Mouse (Mus musculus): ENCODE measurements around the gene Ceacam16. TPM values are rescaled to one million over a fixed set of nuclear protein-coding genes. Genes with fewer than 3 reads are reported as not detected.
A peak's percentile ranks its signal among the peaks of the same experiment; 100 is the strongest.

Gene Ceacam16
- polyA plus RNA-seq, 1 experiment from 2014 or later, result not detected

GRCm38 (mm10) chr7:19840936-19841335 lies 20.2 kb downstream of the Ceacam16 start:
- ATAC-seq, result no peak
- H3K4me3 ChIP-seq, result no peak overlapping the region
- no peaks in the 10 kb centered on the region for H3K36me3 ChIP-seq (ENCODE audit: poor library complexity, severe bottlenecking)
- peaks cover 20% of the 10 kb centered on the region for H3K27me3 ChIP-seq
- 88% methylated on average over 3 of the region's 3 CpGs for WGBS
- no peaks in the 10 kb centered on the region for H3K4me1 ChIP-seq
- H3K9me3 ChIP-seq (replicated peaks), result no peaks in the 10 kb centered on the region
- H3K9ac ChIP-seq, result no peak overlapping the region
- no peak overlapping the region for H3K27ac ChIP-seq
- no peak overlapping the region for H3K4me2 ChIP-seq

DNA sequence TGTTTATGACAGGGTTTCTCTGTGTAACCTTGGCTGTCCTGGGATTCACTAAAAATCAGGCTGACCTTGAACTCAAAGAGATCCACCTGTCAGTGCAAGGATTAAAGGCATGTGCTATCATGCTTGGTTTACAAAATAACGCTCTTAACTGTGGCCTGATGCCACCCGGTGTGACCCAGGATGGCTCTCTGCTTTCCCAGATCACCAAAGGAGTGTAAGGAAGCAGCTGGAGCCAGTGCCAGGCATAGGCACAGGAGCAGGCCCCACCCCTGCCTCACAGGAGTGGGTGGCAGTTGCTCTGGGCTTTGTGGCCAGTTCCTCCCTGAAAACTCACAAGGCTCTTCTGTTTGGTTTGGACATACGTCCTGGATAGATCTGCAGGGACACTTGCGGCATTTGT lies 20.7 kb downstream of the Ceacam16 start:
- Histone ChIP-seq H3K4me1 (no peaks in the 10 kb centered on the region), H3K36me3 (ENCODE audit: poor library complexity, severe bottlenecking) (no peaks in the 10 kb centered on the region), H3K27ac (no peak overlapping the region), H3K27me3 (peaks cover 20% of the 10 kb centered on the region), H3K9me3 (replicated peaks) (no peaks in the 10 kb centered on the region), H3K4me2 (no peak overlapping the region), H3K4me3 (no peak overlapping the region), H3K9ac (no peak overlapping the region)
- WGBS, result 86% methylated on average over 4 of the region's 4 CpGs
- ATAC-seq, result no peak

DNA sequence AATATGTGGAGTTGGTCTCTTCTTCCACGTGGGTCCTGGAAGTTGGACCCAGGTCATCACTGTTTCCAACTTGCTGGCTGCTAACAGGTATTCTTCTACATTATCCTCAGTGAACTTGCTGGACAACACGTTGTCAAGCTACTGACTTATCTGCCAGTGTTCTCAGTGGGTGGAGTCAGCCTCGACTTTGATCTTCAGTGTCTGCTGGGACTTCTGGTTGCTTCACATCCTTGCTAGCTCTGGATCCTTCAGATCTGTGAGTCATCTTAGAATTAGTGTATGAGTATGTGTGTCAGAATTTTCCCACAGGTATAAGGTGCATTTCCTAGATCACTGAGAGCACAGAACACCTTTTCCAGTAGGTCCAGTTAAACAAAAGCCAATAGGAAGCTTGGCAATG lies 24.3 kb downstream of the Ceacam16 start:
- H3K4me1 ChIP-seq, result no peaks in the 10 kb centered on the region
- WGBS, result 64% methylated on average over 3 of the region's 3 CpGs
- no peaks in the 10 kb centered on the region for H3K36me3 ChIP-seq (ENCODE audit: poor library complexity, severe bottlenecking)
- H3K9ac ChIP-seq, result no peak overlapping the region
- H3K27ac ChIP-seq, result no peak overlapping the region
- no peak overlapping the region for H3K4me3 ChIP-seq
- no peaks in the 10 kb centered on the region for H3K9me3 ChIP-seq (replicated peaks)
- H3K4me2 ChIP-seq, result no peak overlapping the region
- ATAC-seq, result no peak
- H3K27me3 ChIP-seq, result peaks cover 2% of the 10 kb centered on the region; the same call in 1 of the 2 replicates

GRCm38 (mm10) chr7:19834055-19834454 lies 27.0 kb downstream of the Ceacam16 start:
- ATAC-seq, result no peak
- Histone ChIP-seq H3K9ac (no peak overlapping the region), H3K4me2 (no peak overlapping the region), H3K27ac (no peak overlapping the region), H3K4me1 (no peaks in the 10 kb centered on the region), H3K9me3 (replicated peaks) (no peaks in the 10 kb centered on the region), H3K36me3 (ENCODE audit: poor library complexity, severe bottlenecking) (no peaks in the 10 kb centered on the region), H3K4me3 (no peak overlapping the region), H3K27me3 (peaks cover 6% of the 10 kb centered on the region; the same call in 1 of the 2 replicates)
- WGBS, result 64% methylated on average over 3 of the region's 3 CpGs

GRCm38 (mm10) chr7:19831837-19832236 lies 29.3 kb downstream of the Ceacam16 start:
- Histone ChIP-seq H3K36me3 (ENCODE audit: poor library complexity, severe bottlenecking) (no peaks in the 10 kb centered on the region), H3K4me1 (no peaks in the 10 kb centered on the region), H3K27me3 (peaks cover 6% of the 10 kb centered on the region; the same call in 1 of the 2 replicates), H3K4me2 (no peak overlapping the region), H3K9ac (no peak overlapping the region), H3K4me3 (no peak overlapping the region), H3K9me3 (replicated peaks) (no peaks in the 10 kb centered on the region), H3K27ac (no peak overlapping the region)
- 52% methylated on average over 9 of the region's 9 CpGs for WGBS
- no peak for ATAC-seq

DNA sequence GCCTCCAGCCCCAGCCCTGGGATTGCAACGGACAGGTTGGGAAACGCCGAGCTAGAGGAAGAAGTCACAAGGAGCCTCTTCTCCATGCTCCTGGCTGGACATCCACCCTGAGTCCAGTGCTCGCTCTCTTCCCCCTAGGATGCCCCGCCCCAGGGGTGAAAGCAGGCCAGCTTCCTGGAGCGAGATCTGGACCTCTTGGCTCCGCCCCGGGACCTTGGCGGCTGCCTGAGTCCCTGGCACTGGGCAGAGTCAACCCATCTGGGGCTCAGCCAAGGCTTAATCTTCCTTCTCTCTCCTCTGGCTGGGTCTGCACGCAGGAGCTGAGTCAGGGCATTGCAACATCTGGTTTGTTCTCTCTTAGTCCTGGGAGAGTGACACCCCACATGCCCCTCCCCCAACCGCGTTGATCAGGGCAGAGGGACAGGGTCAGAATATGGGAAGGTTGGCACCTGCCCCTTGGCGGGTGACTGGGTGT lies 30.4 kb downstream of the Ceacam16 start:
- Histone ChIP-seq H3K4me2 (no peak overlapping the region), H3K27me3 (peaks cover 6% of the 10 kb centered on the region; the same call in 1 of the 2 replicates), H3K36me3 (ENCODE audit: poor library complexity, severe bottlenecking) (no peaks in the 10 kb centered on the region), H3K27ac (no peak overlapping the region), H3K4me1 (no peaks in the 10 kb centered on the region), H3K4me3 (no peak overlapping the region), H3K9me3 (replicated peaks) (no peaks in the 10 kb centered on the region), H3K9ac (no peak overlapping the region)
- no peak for ATAC-seq
- WGBS, result 36% methylated on average over 13 of the region's 13 CpGs

DNA sequence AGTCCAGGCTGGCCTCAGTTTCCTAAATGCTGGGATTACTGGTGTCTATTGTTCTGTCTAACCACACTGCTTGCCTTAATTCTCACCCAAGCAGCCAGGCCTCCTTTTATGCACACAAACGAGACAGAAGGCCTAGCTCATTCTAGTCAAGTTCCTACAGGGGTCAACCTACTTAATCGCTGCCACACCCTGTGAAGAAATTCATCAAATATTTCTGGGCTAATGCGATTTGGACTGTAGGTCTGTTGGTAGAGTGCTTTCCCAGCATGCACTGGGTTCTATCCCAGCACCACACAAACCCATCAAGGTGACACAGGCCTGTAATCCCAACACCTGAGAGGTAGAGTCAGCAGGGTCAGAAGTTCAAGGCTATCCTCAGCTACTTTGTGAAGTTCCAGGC lies 31.4 kb downstream of the Ceacam16 start:
- H3K4me3 ChIP-seq, result no peak overlapping the region
- H3K36me3 ChIP-seq (ENCODE audit: poor library complexity, severe bottlenecking), result no peaks in the 10 kb centered on the region
- 81% methylated on average over 3 of the region's 3 CpGs for WGBS
- H3K9ac ChIP-seq, result no peak overlapping the region
- no peaks in the 10 kb centered on the region for H3K4me1 ChIP-seq
- H3K27me3 ChIP-seq, result peaks cover 9% of the 10 kb centered on the region; the same call in 1 of the 2 replicates
- H3K4me2 ChIP-seq, result no peak overlapping the region
- H3K9me3 ChIP-seq (replicated peaks), result no peaks in the 10 kb centered on the region
- no peak for ATAC-seq
- H3K27ac ChIP-seq, result no peak overlapping the region

DNA sequence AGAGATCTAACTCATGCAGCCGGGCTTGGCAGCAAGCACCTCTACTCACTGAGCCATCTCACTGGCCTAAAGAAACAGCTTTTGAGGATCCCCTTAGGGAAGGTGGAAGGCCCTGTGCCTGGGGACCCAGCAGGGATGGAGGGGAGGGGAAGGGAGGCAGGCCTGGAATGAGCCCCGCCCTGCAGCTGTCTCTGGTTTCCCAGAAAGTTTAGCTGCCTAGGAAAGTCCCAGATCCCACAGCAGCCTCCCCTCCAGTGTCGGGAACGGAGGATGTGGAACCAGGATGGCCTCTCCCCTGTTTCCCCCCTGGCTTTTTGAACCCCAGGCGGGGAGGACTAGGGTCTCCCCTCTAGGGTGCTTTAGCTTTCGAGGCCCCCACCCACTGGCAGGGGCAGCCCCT lies 34.3 kb downstream of the Ceacam16 start:
- H3K9me3 ChIP-seq (replicated peaks), result no peaks in the 10 kb centered on the region
- 46% methylated on average over 6 of the region's 6 CpGs for WGBS
- peaks cover 11% of the 10 kb centered on the region for H3K4me1 ChIP-seq
- no peaks in the 10 kb centered on the region for H3K36me3 ChIP-seq (ENCODE audit: poor library complexity, severe bottlenecking)
- peaks cover 36% of the 10 kb centered on the region for H3K27me3 ChIP-seq
- no peak overlapping the region for H3K9ac ChIP-seq
- no peak overlapping the region for H3K4me2 ChIP-seq
- no peak overlapping the region for H3K4me3 ChIP-seq
- no peak for ATAC-seq
- no peak overlapping the region for H3K27ac ChIP-seq

GRCm38 (mm10) chr7:19824182-19824973 lies 36.7 kb downstream of the Ceacam16 start:
- ATAC-seq, result no peak
- Histone ChIP-seq H3K4me3 (no peak overlapping the region), H3K4me1 (peaks cover 11% of the 10 kb centered on the region), H3K27me3 (peaks cover 50% of the 10 kb centered on the region), H3K27ac (no peak overlapping the region), H3K4me2 (peak overlapping the region; percentile 35), H3K36me3 (ENCODE audit: poor library complexity, severe bottlenecking) (no peaks in the 10 kb centered on the region), H3K9me3 (replicated peaks) (no peaks in the 10 kb centered on the region), H3K9ac (no peak overlapping the region)
- 28% methylated on average over 25 of the region's 26 CpGs for WGBS

GRCm38 (mm10) chr7:19823256-19824181 lies 37.6 kb downstream of the Ceacam16 start:
- 25% methylated on average over 16 of the region's 16 CpGs for WGBS
- H3K4me2 ChIP-seq, result peak overlapping the region; percentile 35
- H3K27me3 ChIP-seq, result peaks cover 58% of the 10 kb centered on the region
- no peaks in the 10 kb centered on the region for H3K9me3 ChIP-seq (replicated peaks)
- no peak for ATAC-seq
- H3K4me1 ChIP-seq, result peaks cover 11% of the 10 kb centered on the region
- H3K27ac ChIP-seq, result no peak overlapping the region
- no peaks in the 10 kb centered on the region for H3K36me3 ChIP-seq (ENCODE audit: poor library complexity, severe bottlenecking)
- H3K4me3 ChIP-seq, result no peak overlapping the region
- H3K9ac ChIP-seq, result no peak overlapping the region

DNA sequence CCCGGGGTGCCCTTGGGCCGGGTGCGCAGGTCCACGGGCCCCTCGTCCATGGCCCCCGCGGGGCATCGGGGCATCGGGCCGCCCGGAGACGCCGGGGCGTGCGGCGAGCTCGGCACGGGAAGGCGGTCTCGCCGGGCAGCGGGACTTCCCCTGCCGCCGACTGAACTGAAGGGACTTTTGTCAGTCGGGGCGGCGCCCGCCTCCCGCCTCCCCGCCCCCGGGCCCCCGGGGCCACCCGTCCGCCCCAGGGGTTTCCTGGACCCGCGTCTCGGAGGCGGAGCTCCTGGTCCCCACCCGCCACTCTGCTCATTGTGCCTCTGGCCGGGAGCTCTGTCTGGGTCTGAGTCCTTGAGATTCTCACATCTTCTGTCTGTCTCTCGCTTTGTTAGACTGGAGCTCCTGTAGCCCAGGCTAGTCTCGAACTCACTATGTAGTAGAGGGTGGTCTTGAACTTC lies 38.5 kb downstream of the Ceacam16 start, which contains the start of gene Bcl3:
TSS of gene Bcl3 (minus strand) at position 167 of the 455 bp plus-strand sequence.
- peaks cover 66% of the 10 kb centered on the region for H3K27me3 ChIP-seq
- peak within 1 kb of the TSS; percentile 56 for H3K4me2 ChIP-seq
- WGBS, result 1% methylated on average over 19 of the region's 42 CpGs
- peak within 1 kb of the TSS; percentile 26 for H3K4me3 ChIP-seq
- H3K27ac ChIP-seq, result no peak within 1 kb of the TSS
- no peaks in the 10 kb centered on the region for H3K9me3 ChIP-seq (replicated peaks)
- ATAC-seq, result no peak
- peak within 1 kb of the TSS; percentile 48; the same call in 1 of the 2 replicates for H3K9ac ChIP-seq
- H3K36me3 ChIP-seq (ENCODE audit: poor library complexity, severe bottlenecking), result no peaks in the 10 kb centered on the region
- H3K4me1 ChIP-seq, result peaks cover 15% of the 10 kb centered on the region

DNA sequence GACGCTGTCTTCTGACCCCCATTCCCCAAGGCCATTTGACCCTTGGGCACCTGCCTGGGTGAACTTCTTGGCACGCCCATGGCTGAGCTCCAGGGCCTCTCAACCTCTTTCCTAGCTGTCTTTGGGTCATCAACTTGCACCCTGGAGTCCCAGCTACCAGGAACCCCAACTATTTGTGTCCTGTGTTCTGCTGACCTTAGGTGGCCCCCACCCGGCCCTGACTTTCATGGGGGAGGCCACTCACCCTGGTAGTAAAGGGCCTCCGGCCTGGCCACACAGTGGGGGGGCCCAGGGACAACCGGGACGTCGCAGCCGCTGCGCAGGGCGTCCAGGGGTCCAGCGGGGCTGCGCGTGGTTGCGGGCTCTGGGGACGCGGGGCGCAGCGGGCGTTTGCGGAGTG lies 38.9 kb downstream of the Ceacam16 start:
- Histone ChIP-seq H3K36me3 (ENCODE audit: poor library complexity, severe bottlenecking) (no peaks in the 10 kb centered on the region), H3K4me2 (peak overlapping the region; percentile 56), H3K4me1 (peaks cover 19% of the 10 kb centered on the region), H3K9ac (peak overlapping the region; percentile 48; the same call in 1 of the 2 replicates), H3K4me3 (peak overlapping the region; percentile 26), H3K9me3 (replicated peaks) (no peaks in the 10 kb centered on the region), H3K27me3 (peaks cover 70% of the 10 kb centered on the region), H3K27ac (no peak overlapping the region)
- WGBS, result 4% methylated on average over 20 of the region's 20 CpGs
- ATAC-seq, result no peak
